Mouse (Mus musculus) heart, embryonic 15.5 days (tissue): ENCODE data around the gene Olfr937. TPM values are rescaled to one million over a fixed set of nuclear protein-coding genes. Genes with fewer than 3 reads are reported as not detected.

Experiments
- ATAC-seq: fragments of 200-750 bp; cut with Nextera tagmentation; replicated peaks from 2 replicates; pipeline ENCODE4 v1.8.0; 2017; ENCODE audit warnings: low read depth, moderate TSS enrichment; ENCODE audit not compliant: insufficient number of reproducible peaks, insufficient read depth, low FRiP score
- H3K27ac ChIP-seq: fragments of 300-500 bp; sonication (generic); 2 replicates; pipeline ENCODE4 v1.5.1; 2015; ENCODE audit warnings: mild to moderate bottlenecking, inconsistent platforms
- H3K27me3 ChIP-seq: fragments of 300-500 bp; sonication (generic); 2 replicates; pipeline ENCODE4 v1.6.1; 2015; ENCODE audit warnings: inconsistent platforms
- H3K36me3 ChIP-seq: fragments of 300-500 bp; sonication (generic); 2 replicates; pipeline ENCODE4 v1.6.1; 2015; ENCODE audit warnings: mild to moderate bottlenecking, inconsistent platforms
- H3K4me1 ChIP-seq: fragments of 300-500 bp; sonication (generic); replicated peaks from 2 replicates; pipeline ENCODE4 v1.6.1; 2015; ENCODE audit warnings: inconsistent platforms
- H3K4me2 ChIP-seq: fragments of 300-500 bp; sonication (generic); 2 replicates; pipeline ENCODE4 v1.6.1; 2015; ENCODE audit warnings: inconsistent platforms, mild to moderate bottlenecking, moderate library complexity
- H3K4me3 ChIP-seq: fragments of 300-500 bp; sonication (generic); 2 replicates; pipeline ENCODE4 v1.5.1; 2015; ENCODE audit warnings: mild to moderate bottlenecking, inconsistent platforms
- H3K9ac ChIP-seq: fragments of 300-500 bp; sonication (generic); 2 replicates; pipeline ENCODE4 v1.6.1; 2015; ENCODE audit warnings: mild to moderate bottlenecking, inconsistent platforms
- H3K9me3 ChIP-seq: fragments of 300-500 bp; sonication (generic); replicated peaks from 2 replicates; pipeline ENCODE4 v1.6.1; 2016; ENCODE audit warnings: inconsistent platforms
- WGBS: fragments of 180-500 bp; shearing (Covaris S2); methylation state at CpG from one replicate; pipeline ENCODE4 v1.1.7; 2015; ENCODE audit warnings: mixed read lengths; 5-methylcytosine and 5-hydroxymethylcytosine counted together
- microRNA-seq: library from miRNA; unstranded; fragments of <30 nt; microRNA quantifications from one replicate; pipeline ENCODE4, GENCODE M21; 2016
- polyA plus RNA-seq: library from polyadenylated mRNA; unstranded; fragments of >200 nt; fragmentation: Nextera tagmentation; extraction: Ambion mirVana; gene quantifications from 2 replicates; pipeline ENCODE4 v1.2.1, GENCODE M21; 2015

Olfr937 gene
- not detected in 2 replicates for polyA plus RNA-seq

GRCm38 (mm10) chr9:39064851-39065250 is at the start of gene Olfr937:
Gene Olfr937, minus strand, starts transcription at chr9:39064951.
- no peak within 1 kb of the TSS for H3K4me2 ChIP-seq
- no peaks in the 10 kb centered on the region for H3K4me1 ChIP-seq
- no peak within 1 kb of the TSS for H3K4me3 ChIP-seq
- WGBS = 59% methylated on average over 1 of the region's 1 CpGs
- no peaks in the 10 kb centered on the region for H3K36me3 ChIP-seq
- H3K27me3 ChIP-seq = no peaks in the 10 kb centered on the region
- H3K9ac ChIP-seq = no peak within 1 kb of the TSS
- no peaks in the 10 kb centered on the region for H3K9me3 ChIP-seq
- no peak for ATAC-seq
- H3K27ac ChIP-seq = no peak within 1 kb of the TSS

- Histone ChIP-seq H3K4me3 (no peak within 1 kb of the TSS), H3K9ac (no peak within 1 kb of the TSS), H3K27ac (no peak within 1 kb of the TSS), H3K9me3 (no peaks in the 10 kb centered on the region; the same call in 1 of the 2 replicates), H3K36me3 (no peaks in the 10 kb centered on the region), H3K4me1 (no peaks in the 10 kb centered on the region), H3K4me2 (no peak within 1 kb of the TSS), H3K27me3 (no peaks in the 10 kb centered on the region)
- 78% methylated on average over 2 of the region's 2 CpGs for WGBS
- no peak for ATAC-seq
Measured at GRCm38 (mm10) chr9:39078787-39079186, 14.0 kb upstream of the Olfr937 start, which contains the start of gene Olfr938. Gene Olfr938, minus strand, starts transcription at chr9:39078887.

GRCm38 (mm10) chr9:39023277-39023676 is 41.5 kb downstream of the Olfr937 start, which contains the start of gene Olfr146:
Gene Olfr146, minus strand, starts transcription at chr9:39023377.
- Histone ChIP-seq H3K36me3 (no peaks in the 10 kb centered on the region), H3K4me1 (no peaks in the 10 kb centered on the region), H3K4me2 (no peak within 1 kb of the TSS), H3K27ac (no peak within 1 kb of the TSS), H3K27me3 (no peaks in the 10 kb centered on the region), H3K9ac (no peak within 1 kb of the TSS), H3K4me3 (no peak within 1 kb of the TSS), H3K9me3 (no peaks in the 10 kb centered on the region)
- no peak for ATAC-seq
- 67% methylated on average over 1 of the region's 1 CpGs for WGBS

Small RNA genes lying within 50 kb of the gene (microRNA-seq; reads per million reads assigned to microRNA genes)
- not detected for gene Gm25032
- gene Gm25529 = not detected

Other genes starting within 250 kb of the Olfr937 start
- gene Olfr923, start 238.4 kb downstream of the Olfr937 start, polyA plus RNA-seq = not detected in 2 replicates
- gene Olfr924, start 220.5 kb downstream of the Olfr937 start, polyA plus RNA-seq = not detected in 2 replicates
- not detected in 2 replicates for gene Olfr26, start 209.9 kb downstream of the Olfr937 start, polyA plus RNA-seq
- not detected in 2 replicates for gene Olfr926, start 187.8 kb downstream of the Olfr937 start, polyA plus RNA-seq
- gene Olfr930, start 135.1 kb downstream of the Olfr937 start, polyA plus RNA-seq = not detected in 2 replicates
- not detected in 2 replicates for gene Olfr933, start 92.6 kb downstream of the Olfr937 start, polyA plus RNA-seq
- not detected in 2 replicates for gene Olfr934, start 76.6 kb downstream of the Olfr937 start, polyA plus RNA-seq
- not detected in 2 replicates for gene Olfr935, start 65.3 kb downstream of the Olfr937 start, polyA plus RNA-seq
- gene Olfr146, start 41.6 kb downstream of the Olfr937 start, polyA plus RNA-seq = not detected in 2 replicates
- gene Olfr938, start 13.9 kb upstream of the Olfr937 start, polyA plus RNA-seq = not detected in 2 replicates
- not detected in 2 replicates for gene Olfr27, start 63.2 kb upstream of the Olfr937 start, polyA plus RNA-seq
- not detected in 2 replicates for gene Olfr943, start 101.4 kb upstream of the Olfr937 start, polyA plus RNA-seq
- not detected in 2 replicates for gene Olfr944, start 137.0 kb upstream of the Olfr937 start, polyA plus RNA-seq
- not detected in 2 replicates for gene Olfr1537, start 185.0 kb upstream of the Olfr937 start, polyA plus RNA-seq
- not detected in 2 replicates for gene Olfr945, start 211.9 kb upstream of the Olfr937 start, polyA plus RNA-seq